Mouse (Mus musculus) regulatory T cell (primary cell): Measurements from ENCODE around the gene Syn3.

ENCODE experiments used
- in situ Hi-C: fragments of 300-600 bp; cut with MboI, MseI; formaldehyde crosslinking; loops from one replicate; pipeline ENCODE4 v1.15.1; 2025; ENCODE audit warnings: high pct_unique_total_duplicates

Syn3 gene

GRCm38 (mm10) chr10:86011781-86012180, 486.9 kb downstream of the Syn3 start, which contains the start of gene Bpifc:
Bpifc (minus strand) TSS chr10:86011895.
- in situ Hi-C loops = no loop called here

DNA sequence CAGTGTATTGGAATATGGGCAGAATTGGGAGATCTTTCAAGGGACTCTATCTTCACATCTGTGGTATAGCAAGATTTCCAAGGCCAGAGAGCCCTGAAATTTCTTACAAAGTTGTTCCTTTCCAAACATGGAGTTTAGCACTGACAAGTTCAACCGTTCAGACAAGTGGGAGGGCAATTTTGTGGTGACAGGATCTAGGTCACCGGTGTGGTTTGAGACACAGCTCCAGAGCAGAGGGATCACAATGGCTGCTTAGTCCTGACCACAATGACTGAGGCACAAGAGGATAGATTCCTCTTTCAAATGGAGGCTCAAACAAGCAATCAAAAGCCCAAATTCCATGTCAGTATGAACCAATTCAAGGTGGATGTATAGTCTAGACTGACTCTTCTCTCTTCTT, 487.5 kb downstream of the Syn3 start:
- in situ Hi-C loops = no loop called here

GRCm38 (mm10) chr10:86010636-86011035, 488.1 kb downstream of the Syn3 start:
- in situ Hi-C loops = no loop called here

GRCm38 (mm10) chr10:86009688-86010087, 489.0 kb downstream of the Syn3 start:
- in situ Hi-C loops = no loop called here

DNA sequence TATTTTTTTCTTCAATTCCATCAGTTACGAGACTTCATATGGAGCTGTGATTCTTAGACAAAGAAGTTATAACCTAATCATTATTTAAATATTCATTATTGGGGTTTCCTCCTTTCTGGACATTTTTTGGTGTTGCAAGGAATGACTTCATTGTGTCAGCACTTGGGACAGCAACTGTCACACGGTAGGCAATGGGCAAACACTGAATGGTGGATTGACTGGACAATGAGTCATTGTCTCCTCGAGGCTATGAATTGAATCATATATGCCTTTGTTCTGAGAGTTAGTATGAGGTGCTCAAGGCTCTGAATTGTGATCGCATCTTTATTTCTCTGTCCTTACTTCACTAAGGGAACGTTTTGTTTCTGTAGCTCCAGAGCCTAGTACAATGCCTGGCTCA, 492.2 kb downstream of the Syn3 start:
- in situ Hi-C loops = no loop called here
